Mouse (Mus musculus) limb, embryonic 12.5 days (tissue): Measurements from ENCODE around the gene Ptpn11. TPM values are rescaled to one million over a fixed set of nuclear protein-coding genes. Genes with fewer than 3 reads are reported as not detected.

Experiments
- ATAC-seq: fragments of 200-750 bp; cut with Nextera tagmentation; 2 replicates; pipeline ENCODE4 v1.8.0; 2017; ENCODE audit warnings: low read depth, moderate TSS enrichment; ENCODE audit not compliant: insufficient number of reproducible peaks, insufficient read depth, low FRiP score, low TSS enrichment
- H3K27ac ChIP-seq: fragments of 300-500 bp; sonication (generic); 2 replicates; pipeline ENCODE4 v1.5.1; 2016; ENCODE audit warnings: mild to moderate bottlenecking, moderate library complexity
- H3K27me3 ChIP-seq: fragments of 300-500 bp; sonication (generic); 2 replicates; pipeline ENCODE4 v1.6.1; 2016; ENCODE audit warnings: mild to moderate bottlenecking, moderate library complexity
- H3K36me3 ChIP-seq: fragments of 300-500 bp; sonication (generic); 2 replicates; pipeline ENCODE4 v1.6.1; 2016; ENCODE audit warnings: mild to moderate bottlenecking, moderate library complexity
- H3K4me1 ChIP-seq: fragments of 300-500 bp; sonication (generic); replicated peaks from 2 replicates; pipeline ENCODE4 v1.6.1; 2016
- H3K4me2 ChIP-seq: fragments of 300-500 bp; sonication (generic); 2 replicates; pipeline ENCODE4 v1.6.1; 2016; ENCODE audit warnings: mild to moderate bottlenecking, moderate library complexity
- H3K4me3 ChIP-seq: fragments of 300-500 bp; sonication (generic); replicated peaks from 2 replicates; pipeline ENCODE4 v1.5.1; 2016; ENCODE audit warnings: mild to moderate bottlenecking
- H3K9ac ChIP-seq: fragments of 300-500 bp; sonication (generic); replicated peaks from 2 replicates; pipeline ENCODE4 v1.6.1; 2016; ENCODE audit warnings: mild to moderate bottlenecking, moderate library complexity
- H3K9me3 ChIP-seq: fragments of 300-500 bp; sonication (generic); 2 replicates; pipeline ENCODE4 v1.6.1; 2016; ENCODE audit warnings: mild to moderate bottlenecking, moderate library complexity
- WGBS: fragments of 180-500 bp; shearing (Covaris S2); methylation state at CpG from one replicate; pipeline ENCODE4 v1.1.7; 2016; 5-methylcytosine and 5-hydroxymethylcytosine counted together
- polyA plus RNA-seq: library from polyadenylated mRNA; unstranded; fragments of >200 nt; fragmentation: Nextera tagmentation; extraction: Ambion mirVana; gene quantifications from 2 replicates; pipeline ENCODE4 v1.2.1, GENCODE M21; 2016

Gene Ptpn11
- polyA plus RNA-seq, 1 experiment from 2014 or later = 23.8 TPM

- Histone ChIP-seq H3K36me3 (no peaks in the 10 kb centered on the region), H3K4me2 (no peak overlapping the region), H3K9ac (no peak overlapping the region), H3K27ac (no peak overlapping the region), H3K27me3 (no peaks in the 10 kb centered on the region), H3K9me3 (no peaks in the 10 kb centered on the region), H3K4me1 (no peaks in the 10 kb centered on the region), H3K4me3 (no peak overlapping the region)
- no peak for ATAC-seq
- WGBS = 57% methylated on average over 5 of the region's 5 CpGs
Measured at GRCm38 (mm10) chr5:121196764-121197163, 5.6 kb upstream of the Ptpn11 start.

GRCm38 (mm10) chr5:121194173-121194572, 3.0 kb upstream of the Ptpn11 start:
- H3K27me3 ChIP-seq = no peaks in the 10 kb centered on the region
- WGBS = 40% methylated on average over 1 of the region's 1 CpGs
- H3K27ac ChIP-seq = no peak overlapping the region
- H3K4me1 ChIP-seq = peaks cover 10% of the 10 kb centered on the region
- no peak overlapping the region for H3K4me3 ChIP-seq
- H3K4me2 ChIP-seq = no peak overlapping the region
- no peak for ATAC-seq
- no peak overlapping the region for H3K9ac ChIP-seq
- H3K9me3 ChIP-seq = no peaks in the 10 kb centered on the region
- no peaks in the 10 kb centered on the region for H3K36me3 ChIP-seq

- peak overlapping the region; percentile 83 for H3K27ac ChIP-seq
- H3K4me1 ChIP-seq = peaks cover 29% of the 10 kb centered on the region
- WGBS = 12% methylated on average over 17 of the region's 17 CpGs
- H3K4me3 ChIP-seq = peak overlapping the region; percentile 95
- H3K9me3 ChIP-seq = no peaks in the 10 kb centered on the region
- no peaks in the 10 kb centered on the region for H3K36me3 ChIP-seq
- no peak; the same call in 1 of the 2 replicates for ATAC-seq
- no peaks in the 10 kb centered on the region for H3K27me3 ChIP-seq
- peak overlapping the region; percentile 95 for H3K9ac ChIP-seq
- peak overlapping the region; percentile 73 for H3K4me2 ChIP-seq
Measured at GRCm38 (mm10) chr5:121191584-121191906, 348 bp upstream of the Ptpn11 start.

GRCm38 (mm10) chr5:121190210-121190835, 874 bp downstream of the Ptpn11 start:
- Histone ChIP-seq H3K4me1 (peaks cover 35% of the 10 kb centered on the region), H3K9ac (peak overlapping the region; percentile 95), H3K27me3 (no peaks in the 10 kb centered on the region), H3K27ac (peak overlapping the region; percentile 83), H3K4me2 (peak overlapping the region; percentile 73), H3K9me3 (no peaks in the 10 kb centered on the region), H3K36me3 (no peaks in the 10 kb centered on the region), H3K4me3 (peak overlapping the region; percentile 95)
- no peak for ATAC-seq
- WGBS = 31% methylated on average over 21 of the region's 21 CpGs

GRCm38 (mm10) chr5:121189182-121189581, 2.0 kb downstream of the Ptpn11 start:
- no peak for ATAC-seq

GRCm38 (mm10) chr5:121188265-121188664, 2.9 kb downstream of the Ptpn11 start:
- WGBS = 89% methylated on average over 9 of the region's 9 CpGs

More at GRCm38 (mm10) chr5:121189182-121189581, 2.0 kb downstream of the Ptpn11 start:
- Histone ChIP-seq H3K9me3 (no peaks in the 10 kb centered on the region), H3K4me1 (peaks cover 41% of the 10 kb centered on the region), H3K27ac (no peak overlapping the region), H3K27me3 (no peaks in the 10 kb centered on the region), H3K4me2 (no peak overlapping the region), H3K9ac (no peak overlapping the region), H3K36me3 (no peaks in the 10 kb centered on the region), H3K4me3 (no peak overlapping the region)
- WGBS = 83% methylated on average over 9 of the region's 9 CpGs

GRCm38 (mm10) chr5:121187580-121188001, 3.6 kb downstream of the Ptpn11 start:
- H3K27ac ChIP-seq = no peak overlapping the region
- WGBS = 92% methylated on average over 8 of the region's 8 CpGs
- H3K27me3 ChIP-seq = no peaks in the 10 kb centered on the region
- no peaks in the 10 kb centered on the region; the same call in 1 of the 2 replicates for H3K36me3 ChIP-seq
- H3K4me3 ChIP-seq = no peak overlapping the region
- peaks cover 46% of the 10 kb centered on the region for H3K4me1 ChIP-seq
- no peak overlapping the region for H3K9ac ChIP-seq
- H3K4me2 ChIP-seq = no peak overlapping the region
- no peaks in the 10 kb centered on the region for H3K9me3 ChIP-seq
- no peak for ATAC-seq

More at GRCm38 (mm10) chr5:121188265-121188664, 2.9 kb downstream of the Ptpn11 start:
- Histone ChIP-seq H3K36me3 (no peaks in the 10 kb centered on the region; the same call in 1 of the 2 replicates), H3K4me2 (no peak overlapping the region), H3K4me1 (peaks cover 46% of the 10 kb centered on the region), H3K27me3 (no peaks in the 10 kb centered on the region), H3K4me3 (no peak overlapping the region), H3K9me3 (no peaks in the 10 kb centered on the region), H3K9ac (no peak overlapping the region), H3K27ac (no peak overlapping the region)
- no peak for ATAC-seq

GRCm38 (mm10) chr5:121184945-121185551, 6.1 kb downstream of the Ptpn11 start:
- ATAC-seq = no peak
- Histone ChIP-seq H3K27me3 (no peaks in the 10 kb centered on the region), H3K4me2 (no peak overlapping the region), H3K4me1 (peaks cover 41% of the 10 kb centered on the region), H3K9ac (0 out of 2 replicates have a peak overlapping the region, but pooled peaks have one; percentile 27), H3K4me3 (no peak overlapping the region), H3K36me3 (no peaks in the 10 kb centered on the region; the same call in 1 of the 2 replicates), H3K27ac (no peak overlapping the region), H3K9me3 (no peaks in the 10 kb centered on the region)
- WGBS = 17% methylated on average over 11 of the region's 11 CpGs

- Histone ChIP-seq H3K27ac (no peak overlapping the region), H3K9ac (no peak overlapping the region), H3K36me3 (no peaks in the 10 kb centered on the region; the same call in 1 of the 2 replicates), H3K4me2 (no peak overlapping the region), H3K4me1 (peaks cover 38% of the 10 kb centered on the region), H3K27me3 (no peaks in the 10 kb centered on the region), H3K9me3 (no peaks in the 10 kb centered on the region), H3K4me3 (no peak overlapping the region)
- no peak for ATAC-seq
- WGBS = 52% methylated on average over 2 of the region's 2 CpGs
Measured at GRCm38 (mm10) chr5:121184375-121184774, 6.8 kb downstream of the Ptpn11 start.

GRCm38 (mm10) chr5:121183269-121183668, 7.9 kb downstream of the Ptpn11 start:
- Histone ChIP-seq H3K4me3 (no peak overlapping the region), H3K4me1 (peaks cover 28% of the 10 kb centered on the region), H3K36me3 (no peaks in the 10 kb centered on the region; the same call in 1 of the 2 replicates), H3K9me3 (no peaks in the 10 kb centered on the region), H3K4me2 (no peak overlapping the region), H3K27ac (no peak overlapping the region), H3K9ac (no peak overlapping the region), H3K27me3 (no peaks in the 10 kb centered on the region)
- no peak for ATAC-seq
- WGBS = 51% methylated on average over 9 of the region's 9 CpGs

- H3K9ac ChIP-seq = no peak overlapping the region
- 0 out of 2 replicates have a peak, but pooled peaks cover 5% of the 10 kb centered on the region for H3K4me1 ChIP-seq
- WGBS = 73% methylated on average over 9 of the region's 9 CpGs
- no peaks in the 10 kb centered on the region for H3K27me3 ChIP-seq
- peaks cover 5% of the 10 kb centered on the region for H3K36me3 ChIP-seq
- H3K27ac ChIP-seq = no peak overlapping the region
- no peak overlapping the region for H3K4me2 ChIP-seq
- H3K4me3 ChIP-seq = no peak overlapping the region
- H3K9me3 ChIP-seq = no peaks in the 10 kb centered on the region
- no peak for ATAC-seq
Measured at GRCm38 (mm10) chr5:121179077-121179857, 11.9 kb downstream of the Ptpn11 start.
